In genomic region chr16:4337269-4337668, GRCm38 (mm10) we compare ENCODE assay signal across 15 mouse cellular contexts.
"Had no signal": no experiment of that assay in that cellular context is flagged by ENCODE, and none has a peak within 500 bp of the region (broad histone marks: within the 10 kb centered on the region; RNA-seq: fewer than 3 reads in every experiment).

No protein-coding gene starts in this region.

- H3K27me3 ChIP-seq: liver, embryonic 13.5 days; neural tube, embryonic 15.5 days had no signal

- DNase-seq: kidney, postnatal 36 days; liver; liver, embryonic 13.5 days; liver, postnatal 0 days; lung, postnatal 36 days; midbrain, embryonic 14.5 days; right cerebral cortex, adult 18-20 months; right cerebral cortex, postnatal 25 days; thymus, postnatal 4 days had no signal

- H3K4me3 ChIP-seq: layer of hippocampus, adult 2 months; liver, embryonic 13.5 days; myocyte; neural tube, embryonic 15.5 days had no signal

- H3K27ac ChIP-seq: layer of hippocampus, adult 2 months; liver, embryonic 13.5 days; neural tube, embryonic 15.5 days had no signal

- ATAC-seq: inflammation-experienced regulatory T-cells, adult 6 months; intestine, postnatal 0 days; liver, postnatal 0 days; lung, postnatal 0 days had no signal

- H3K4me1 ChIP-seq: neural tube, embryonic 15.5 days had no signal

- H3K9ac ChIP-seq: liver, embryonic 13.5 days; liver, postnatal 0 days; neural tube, embryonic 15.5 days had no signal

- H3K36me3 ChIP-seq: liver, embryonic 13.5 days; neural tube, embryonic 15.5 days had no signal

- H3K4me2 ChIP-seq: liver, embryonic 13.5 days; neural tube, embryonic 15.5 days had no signal

- H3K9me3 ChIP-seq: liver, embryonic 13.5 days; neural tube, embryonic 15.5 days had no signal
